Mouse (Mus musculus): Measurements from ENCODE around the gene D10Wsu102e.
A peak's percentile ranks its signal among the peaks of the same experiment; 100 is the strongest.

D10Wsu102e gene

DNA sequence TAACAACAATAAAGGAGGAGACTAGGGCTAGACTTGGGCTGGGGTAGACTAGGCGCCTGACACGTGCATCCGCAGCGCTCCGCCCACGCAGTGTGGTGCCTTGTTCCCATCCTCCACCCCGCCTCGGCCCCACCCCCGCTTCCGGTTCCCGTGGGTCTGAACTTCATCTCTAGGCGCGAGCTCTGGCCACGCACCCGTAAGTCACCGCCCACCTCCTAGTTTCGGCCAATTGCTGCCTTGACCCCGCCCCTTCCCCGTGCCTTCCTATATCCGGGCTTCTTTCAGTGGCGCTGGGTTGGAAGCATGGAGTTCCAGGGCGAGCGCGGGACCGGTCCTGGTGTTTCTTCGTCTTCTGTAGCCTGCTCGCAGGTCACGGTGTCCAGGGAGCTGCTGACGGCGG, at the start of gene D10Wsu102e:
Gene D10Wsu102e, plus strand, starts transcription at position 266 of the 400 bp plus-strand sequence.
- DNase-seq (ENCODE audit: low read depth, low spot score) = peak; percentile 98

DNA sequence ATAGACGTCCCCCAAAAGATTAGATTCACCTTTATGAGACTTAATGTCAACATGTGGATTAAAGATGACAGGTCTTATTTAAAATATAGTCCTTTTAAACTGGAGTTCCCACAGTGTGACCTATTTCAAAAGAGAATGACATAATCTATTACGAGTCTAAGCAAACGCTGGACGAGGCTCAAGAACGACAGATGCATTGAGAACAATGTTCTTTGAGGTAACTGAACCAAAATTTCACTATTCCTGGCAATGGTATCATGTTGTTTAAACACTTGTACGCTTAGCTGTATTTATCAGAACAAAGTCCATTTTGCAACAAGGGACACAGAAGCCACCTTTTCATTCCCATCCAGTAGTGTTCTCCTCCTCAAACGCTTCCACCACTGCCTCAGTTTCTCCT, 49.7 kb upstream of the D10Wsu102e start:
- no peak for DNase-seq (ENCODE audit: low read depth, low spot score)

DNA sequence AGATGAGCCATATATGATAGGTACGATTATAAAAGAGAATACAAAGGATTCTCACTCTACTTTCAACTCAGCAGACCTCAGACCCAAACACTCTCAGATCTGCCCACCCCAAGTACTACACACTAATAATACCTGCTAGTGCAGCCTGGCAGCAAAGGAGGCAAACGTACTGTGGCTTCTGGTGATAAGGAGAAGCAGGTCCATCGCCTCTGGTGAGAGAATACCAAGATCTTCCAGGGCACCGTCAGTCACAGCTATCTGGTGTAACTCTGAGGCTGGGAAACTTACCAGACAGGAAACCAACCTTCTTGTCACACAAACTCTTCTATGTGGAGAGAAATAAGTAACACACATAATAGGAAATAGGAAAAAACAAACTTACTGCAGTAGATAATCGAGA, 47.0 kb upstream of the D10Wsu102e start:
- DNase-seq (ENCODE audit: low read depth, low spot score) = no peak

DNA sequence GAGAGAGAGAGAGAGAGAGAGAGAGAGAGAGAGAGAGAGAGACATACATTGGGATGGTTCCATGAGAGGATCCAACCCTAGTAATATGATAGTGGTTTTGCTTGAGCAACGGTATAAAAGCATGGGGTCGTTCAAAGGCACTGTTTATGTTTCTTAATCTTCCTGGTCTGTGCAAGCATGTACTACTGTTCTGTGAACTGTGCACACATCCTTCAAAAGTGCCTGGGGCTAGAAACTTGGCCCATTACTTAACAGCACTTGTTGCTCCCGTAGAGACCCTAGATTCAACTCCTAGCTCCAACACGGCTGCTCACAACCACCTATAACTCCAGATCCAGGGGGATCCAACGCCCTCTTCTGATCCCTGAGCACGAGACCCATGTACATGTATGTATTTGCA, 39.6 kb upstream of the D10Wsu102e start:
- no peak for DNase-seq (ENCODE audit: low read depth, low spot score)

DNA sequence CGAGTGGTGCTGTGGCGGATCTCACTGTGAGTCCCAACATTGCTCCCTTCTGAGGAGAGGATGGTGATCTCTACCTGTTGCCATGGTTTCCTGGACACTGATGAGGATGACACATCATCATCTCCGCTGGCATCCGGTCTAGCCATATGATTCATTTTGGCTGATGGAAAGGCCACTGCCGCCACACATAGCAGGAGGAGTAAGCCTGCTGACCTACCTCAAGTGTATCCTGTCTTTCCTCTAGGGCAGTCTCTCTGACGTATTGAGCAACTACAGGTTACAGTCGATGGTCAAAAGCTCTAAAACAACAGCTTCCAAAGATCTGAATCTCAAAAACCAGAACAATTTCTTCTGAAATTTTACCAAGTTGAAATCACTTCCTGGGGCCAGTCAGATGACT, 39.2 kb upstream of the D10Wsu102e start:
- no peak for DNase-seq (ENCODE audit: low read depth, low spot score)

DNA sequence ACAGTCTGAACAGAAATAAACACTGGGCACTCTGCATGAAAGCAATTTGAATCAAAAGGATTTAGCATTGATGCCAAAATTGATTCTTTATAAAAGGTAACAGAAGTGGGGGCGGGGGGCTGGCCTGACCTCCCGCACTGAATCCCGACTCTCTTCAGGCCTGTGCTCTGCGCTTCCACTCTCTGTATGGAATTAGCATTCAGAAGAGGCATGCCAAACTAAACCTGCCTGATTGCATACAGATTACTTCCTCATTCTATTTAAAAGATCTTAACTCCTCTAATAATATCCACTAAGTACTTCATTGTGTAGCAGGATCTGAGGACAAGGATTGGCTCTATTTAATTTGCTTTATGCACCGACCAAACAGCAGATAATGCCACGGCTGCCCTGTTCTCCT, 38.5 kb upstream of the D10Wsu102e start:
- DNase-seq (ENCODE audit: low read depth, low spot score) = peak; percentile 54

DNA sequence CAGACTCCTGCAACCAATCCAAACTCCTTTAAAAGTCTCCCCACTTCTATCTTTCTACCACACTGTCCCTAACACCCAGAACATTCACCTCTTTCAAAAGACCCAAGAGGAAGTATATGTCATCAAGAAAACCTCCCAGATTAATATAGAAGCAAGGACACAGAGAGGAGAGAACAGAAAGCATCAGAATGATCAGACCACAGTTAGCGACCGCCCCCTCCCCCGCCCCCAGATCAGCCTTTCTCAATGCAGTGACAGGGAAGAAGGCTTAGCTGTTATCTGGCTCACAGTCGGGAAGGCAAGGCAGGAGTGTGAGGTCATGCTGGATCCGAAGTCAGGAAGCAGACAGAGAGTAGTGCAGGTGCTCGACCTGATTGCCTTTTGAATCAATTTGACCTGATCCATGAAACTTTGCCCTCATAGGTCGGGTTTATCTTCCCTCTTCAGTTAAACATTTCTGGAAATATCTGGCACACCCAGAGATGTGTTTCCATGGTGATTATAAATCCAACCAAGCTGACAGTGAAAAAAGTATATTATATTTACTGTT, 37.4 kb upstream of the D10Wsu102e start:
- peak; percentile 75 for DNase-seq (ENCODE audit: low read depth, low spot score)

DNA sequence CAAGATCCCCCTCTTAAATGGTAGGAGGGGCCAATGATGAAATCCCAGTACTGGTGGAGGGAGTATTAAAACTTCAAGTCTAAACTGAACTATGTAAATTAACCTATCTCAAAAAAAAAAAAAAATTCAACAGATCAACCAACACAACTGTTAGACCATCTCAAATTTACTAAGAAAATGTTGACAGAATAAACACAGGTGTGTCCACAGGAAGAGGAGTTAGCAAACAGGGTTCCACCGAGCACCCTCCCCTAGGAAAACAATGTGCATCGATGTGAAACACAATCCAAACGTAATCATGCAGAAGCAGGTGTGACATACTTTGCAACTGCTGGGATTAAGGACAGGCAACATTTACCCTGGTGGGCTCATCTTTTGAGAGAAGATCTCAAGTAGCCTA, 35.1 kb upstream of the D10Wsu102e start:
- peak; percentile 82 for DNase-seq (ENCODE audit: low read depth, low spot score)

DNA sequence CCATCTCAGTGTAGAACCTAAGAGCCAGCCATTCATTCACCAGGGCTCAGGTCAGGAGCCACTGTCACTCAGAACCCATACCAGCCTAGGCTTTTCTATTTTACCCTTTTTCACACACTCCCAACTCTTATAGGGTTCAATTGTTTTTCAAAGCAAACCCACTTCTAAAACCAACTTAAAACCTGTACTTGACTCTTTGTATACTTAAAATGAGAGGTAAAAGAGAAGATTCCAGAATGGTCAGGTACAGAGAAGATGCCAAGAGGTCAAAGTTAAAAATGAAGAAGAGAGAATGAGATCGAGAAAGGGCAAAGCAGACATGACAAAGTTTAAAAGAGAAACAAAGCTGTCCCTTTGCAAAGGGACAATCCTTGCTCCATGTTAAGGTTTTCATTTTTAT, 34.1 kb upstream of the D10Wsu102e start:
- DNase-seq (ENCODE audit: low read depth, low spot score) = peak; percentile 59

DNA sequence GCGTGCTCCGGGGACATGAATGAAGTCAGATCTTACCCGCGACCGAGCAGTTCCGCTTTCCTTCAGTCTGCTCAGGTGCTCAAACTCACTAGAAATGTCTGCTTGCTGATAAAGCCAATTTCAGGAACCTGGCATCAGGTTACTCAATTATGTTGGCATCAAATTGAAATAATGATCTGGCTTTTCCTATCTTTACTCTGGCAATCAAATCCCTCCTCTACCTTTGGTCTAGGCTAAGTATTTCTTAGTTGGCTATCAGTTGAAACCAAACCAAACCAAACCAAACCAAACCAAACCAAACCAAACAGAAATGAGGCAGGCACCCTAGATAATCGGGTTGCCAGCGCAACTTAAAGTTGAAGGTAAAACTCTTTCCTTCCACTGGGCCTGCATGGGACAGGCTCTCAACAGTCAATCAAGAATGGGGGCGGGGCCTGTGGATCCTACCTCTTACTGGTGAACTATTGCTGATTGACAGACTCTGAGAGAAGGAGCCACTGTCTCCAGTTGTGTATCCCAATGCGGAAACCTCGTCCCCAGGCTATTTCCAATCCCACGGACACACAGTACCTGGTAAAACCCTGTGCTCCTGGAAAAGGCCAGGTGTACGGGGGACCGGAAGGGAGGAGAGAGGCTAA, 33.3 kb upstream of the D10Wsu102e start:
- DNase-seq (ENCODE audit: low read depth, low spot score) = peak; percentile 88

DNA sequence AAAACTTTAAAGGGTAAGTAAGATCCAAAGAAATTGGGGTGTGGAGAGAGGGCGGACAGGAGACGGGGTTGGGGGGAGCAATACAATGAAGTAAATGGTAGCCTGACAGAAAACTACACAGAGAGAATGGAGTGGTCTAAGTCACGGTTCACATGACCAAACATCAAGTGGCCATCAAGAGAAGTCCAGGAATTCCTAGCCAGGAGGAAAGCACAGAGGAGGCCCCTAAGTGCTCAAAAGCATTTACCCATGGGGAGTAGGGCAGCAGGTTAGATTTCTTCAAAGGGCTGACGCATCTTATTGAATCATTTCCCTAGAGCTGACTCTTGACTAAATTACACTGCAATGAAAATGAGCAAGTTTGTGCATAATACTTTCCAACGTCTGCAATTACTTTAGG, 31.2 kb upstream of the D10Wsu102e start:
- no peak for DNase-seq (ENCODE audit: low read depth, low spot score)

DNA sequence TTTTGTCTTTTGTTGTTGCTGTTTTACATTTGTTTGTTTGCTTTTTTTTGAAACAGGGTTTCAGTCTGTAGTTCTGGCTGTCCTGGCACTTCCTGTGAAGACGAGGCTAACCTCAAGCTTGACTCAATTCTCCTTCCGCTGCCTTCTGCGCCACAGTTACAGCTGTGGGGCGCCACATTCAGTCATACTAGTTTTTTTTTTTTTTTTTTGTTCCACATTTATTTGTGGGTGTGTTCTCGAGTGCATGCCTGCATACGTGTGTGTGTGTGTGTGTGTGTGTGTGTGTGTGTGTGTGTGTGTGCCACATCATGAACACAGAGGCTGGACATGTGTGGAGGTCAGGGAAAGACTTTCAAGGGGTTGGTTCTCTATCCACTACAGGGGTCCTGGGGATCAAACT, 29.7 kb upstream of the D10Wsu102e start:
- peak; percentile 87 for DNase-seq (ENCODE audit: low read depth, low spot score)

DNA sequence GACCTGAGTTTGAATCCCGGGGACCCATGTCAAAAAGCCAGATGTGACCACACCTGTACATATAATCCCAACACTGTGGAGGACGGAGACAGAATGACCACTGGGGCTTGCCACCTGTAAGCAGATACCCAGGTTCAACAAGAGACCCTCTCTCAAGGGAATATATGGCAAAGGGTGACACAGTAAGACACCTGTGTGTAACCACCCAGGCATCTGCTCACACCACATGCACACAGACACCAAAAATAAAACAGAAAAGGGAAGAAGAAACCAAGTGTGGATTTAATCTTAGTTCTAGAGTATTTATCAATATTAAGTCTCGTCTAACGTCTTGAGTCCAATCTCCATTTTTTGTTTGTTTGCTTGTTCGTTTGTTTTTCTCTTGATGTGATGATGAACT, 28.2 kb upstream of the D10Wsu102e start:
- peak; percentile 89 for DNase-seq (ENCODE audit: low read depth, low spot score)

DNA sequence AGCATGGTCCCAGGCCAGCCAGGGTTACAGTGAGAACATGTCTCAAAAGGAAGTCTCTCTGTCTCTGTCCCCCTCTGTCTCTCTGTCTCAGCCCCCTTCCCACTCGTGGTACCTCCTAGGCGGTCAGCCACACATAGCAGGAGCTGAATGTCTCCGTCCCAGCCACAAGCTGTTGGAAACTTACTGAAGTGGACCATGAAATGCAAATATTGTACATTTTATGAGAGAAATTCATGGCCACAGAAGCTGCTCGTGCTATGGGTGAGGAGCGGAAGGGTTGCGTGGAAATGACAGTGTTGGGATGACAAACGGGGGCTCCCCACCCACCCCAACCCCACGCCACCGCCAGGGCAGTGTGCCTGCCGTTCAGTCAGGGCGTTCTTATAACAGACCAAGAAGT, 27.4 kb upstream of the D10Wsu102e start:
- DNase-seq (ENCODE audit: low read depth, low spot score) = peak; percentile 76

DNA sequence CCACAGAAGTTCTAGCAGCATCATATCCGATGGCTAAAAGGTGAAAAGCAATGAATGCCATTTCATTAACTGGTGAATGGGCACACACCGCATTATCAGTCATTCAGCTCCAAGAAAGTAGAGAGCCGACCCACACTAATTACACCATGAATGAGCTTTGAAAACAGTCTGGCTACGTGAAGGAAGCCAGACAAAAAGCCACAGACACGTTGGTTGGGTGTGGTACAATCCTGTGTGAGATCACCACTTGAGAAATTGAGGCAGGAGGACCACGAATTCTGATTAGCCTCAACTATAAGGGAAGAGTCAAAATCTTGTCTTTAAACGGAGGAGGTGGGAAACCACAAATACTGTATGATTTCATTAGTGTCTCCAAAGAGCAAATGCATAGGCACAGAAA, 23.7 kb upstream of the D10Wsu102e start:
- peak; percentile 76 for DNase-seq (ENCODE audit: low read depth, low spot score)

DNA sequence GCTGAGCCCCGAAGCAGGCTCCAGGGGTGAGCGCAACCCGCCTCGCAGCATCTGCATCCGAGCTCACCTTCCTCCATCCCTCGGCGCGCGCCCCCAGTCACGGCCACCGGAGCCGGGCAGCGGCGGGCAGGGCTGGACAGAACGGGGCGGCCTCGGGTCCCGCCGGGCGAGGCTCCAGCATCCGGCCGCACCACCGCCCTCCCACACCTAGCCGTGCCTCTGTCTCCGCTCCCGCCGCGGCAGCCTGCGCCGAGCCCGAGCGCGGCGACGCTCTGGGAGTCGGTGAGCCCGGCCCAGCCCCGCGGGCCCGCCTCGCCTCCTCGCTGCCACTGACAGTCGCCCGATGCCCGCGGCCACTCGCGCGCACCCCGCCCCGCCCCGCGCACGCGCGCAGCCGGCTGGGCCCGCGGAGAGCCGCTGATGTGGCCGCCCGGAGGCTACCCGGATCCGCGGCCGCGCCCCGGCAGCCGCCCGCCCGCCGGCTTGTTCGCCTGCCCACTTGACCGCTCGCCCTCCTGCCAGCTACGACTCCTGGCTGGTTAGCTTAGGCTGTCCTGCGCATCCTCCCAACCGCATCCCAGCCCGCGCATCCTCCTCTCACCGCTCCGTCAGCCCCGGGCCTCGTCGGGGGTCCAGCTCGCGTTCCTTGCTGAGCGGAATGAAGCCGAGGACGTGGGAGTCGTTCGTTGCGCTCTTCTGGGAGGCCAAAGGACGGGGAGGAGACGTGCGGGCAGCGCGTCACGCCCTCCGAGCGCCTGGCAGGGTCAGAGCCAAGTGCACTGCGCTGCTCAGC, 22.7 kb upstream of the D10Wsu102e start, which contains the start of gene Slc41a2:
Gene Slc41a2, minus strand, starts transcription at position 724 of the 793 bp plus-strand sequence.
- peak; percentile 88 for DNase-seq (ENCODE audit: low read depth, low spot score)

DNA sequence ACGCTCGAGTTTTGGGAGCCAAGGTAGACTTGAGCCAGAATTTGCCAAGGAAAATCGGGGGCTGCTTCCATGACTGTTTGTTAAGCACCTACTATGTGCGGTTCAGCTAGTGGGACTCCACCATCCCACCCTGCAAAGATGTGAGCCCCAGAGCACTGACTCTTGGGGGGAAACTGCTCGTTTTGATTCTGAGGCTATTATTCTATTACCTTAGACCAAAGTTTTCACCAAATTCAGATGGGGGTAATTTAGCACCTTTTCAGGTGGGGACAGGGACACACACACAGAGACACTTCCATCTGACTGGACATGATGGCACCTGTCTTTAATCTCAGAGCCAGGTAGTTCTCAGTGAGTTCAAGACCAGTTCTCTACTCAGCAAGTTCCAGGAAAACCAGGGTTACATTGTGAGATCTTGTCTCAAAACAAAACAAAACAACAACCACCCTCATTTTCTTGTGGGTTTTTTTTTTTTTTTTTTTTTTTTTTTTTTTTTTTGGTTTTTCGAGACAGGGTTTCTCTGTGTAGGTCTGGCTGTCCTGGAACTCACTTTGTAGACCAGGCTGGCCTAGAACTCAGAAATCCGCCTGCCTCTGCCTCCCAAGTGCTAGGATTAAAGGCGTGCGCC, 21.9 kb upstream of the D10Wsu102e start:
- DNase-seq (ENCODE audit: low read depth, low spot score) = no peak

DNA sequence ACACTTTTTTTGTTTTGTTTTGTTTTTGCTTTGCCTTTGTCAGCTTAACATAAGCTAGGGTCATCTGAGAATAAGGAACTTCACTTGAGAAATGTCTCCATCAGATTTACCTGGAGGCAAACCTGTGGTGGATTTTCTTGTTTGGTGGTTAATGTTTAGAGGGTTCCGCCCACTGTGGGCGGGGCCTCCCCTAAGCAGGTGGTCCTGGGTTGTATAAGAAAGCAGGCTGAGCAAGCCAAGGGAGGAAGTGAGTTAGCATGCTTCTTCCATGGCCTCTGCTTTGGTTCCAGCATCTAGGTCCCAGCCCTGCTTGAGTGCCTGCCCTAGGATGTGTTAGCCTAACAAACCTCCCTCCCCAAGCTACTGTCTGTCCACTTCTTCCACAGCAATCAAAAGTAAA, 18.8 kb upstream of the D10Wsu102e start:
- peak; percentile 74 for DNase-seq (ENCODE audit: low read depth, low spot score)

DNA sequence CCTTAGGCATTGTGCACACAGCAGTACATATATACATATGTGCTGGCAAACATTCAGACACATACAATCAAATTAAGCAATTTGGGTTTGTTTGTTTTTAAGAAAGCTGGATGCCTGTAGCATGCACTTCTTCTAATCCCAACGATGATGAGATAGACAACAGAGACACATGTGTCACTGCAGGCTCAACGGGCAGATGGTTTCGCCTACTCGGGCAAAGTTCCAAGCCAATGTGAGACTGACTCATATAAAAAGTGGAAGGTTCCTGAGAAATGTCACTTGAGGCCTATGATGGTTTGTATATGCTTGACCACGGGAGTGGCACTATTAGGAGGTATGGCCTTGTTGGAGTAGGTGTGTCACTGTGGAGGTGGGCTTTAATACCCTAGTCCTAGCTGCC, 16.9 kb upstream of the D10Wsu102e start:
- DNase-seq (ENCODE audit: low read depth, low spot score) = peak; percentile 52

DNA sequence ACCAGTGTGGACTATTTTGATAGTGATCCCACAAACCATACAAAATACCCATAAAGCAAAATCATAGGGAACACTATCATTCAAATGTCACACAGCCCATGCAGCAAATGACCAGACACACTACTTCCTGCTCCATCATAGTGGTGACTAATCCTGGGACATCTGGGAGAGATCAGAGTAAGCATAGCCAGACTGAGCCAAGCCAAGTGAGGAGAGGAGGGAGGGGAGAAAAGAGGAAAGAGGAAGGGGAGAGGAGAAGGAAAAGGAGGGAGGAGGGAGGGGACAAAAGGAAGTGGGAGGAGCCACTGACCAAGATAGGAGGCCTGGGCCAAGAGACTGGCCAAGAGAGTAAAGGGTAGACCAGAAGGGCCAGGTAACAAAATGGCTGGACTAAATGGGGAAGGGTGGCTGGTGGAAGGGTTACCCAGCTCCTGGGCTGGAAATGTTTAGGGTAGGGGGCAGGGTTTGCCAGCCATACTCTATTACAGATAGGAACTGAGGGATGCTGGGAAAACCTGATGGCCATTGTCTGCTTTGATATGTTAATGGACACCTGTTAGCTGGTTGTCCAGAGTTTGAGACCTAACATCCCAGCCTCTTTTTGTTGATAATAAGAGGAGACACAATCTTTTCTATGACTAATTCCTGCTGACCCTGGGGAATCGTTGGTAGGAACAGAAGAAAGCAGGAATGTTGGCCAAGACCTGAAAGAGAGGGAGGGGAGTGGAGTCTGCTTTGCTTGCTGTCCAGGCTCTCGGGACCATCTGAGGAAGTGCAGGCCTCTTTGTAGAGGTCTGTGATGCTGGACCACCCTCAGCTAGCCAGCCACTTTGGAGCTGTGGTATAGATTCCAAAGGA, 16.0 kb upstream of the D10Wsu102e start:
- no peak for DNase-seq (ENCODE audit: low read depth, low spot score)

DNA sequence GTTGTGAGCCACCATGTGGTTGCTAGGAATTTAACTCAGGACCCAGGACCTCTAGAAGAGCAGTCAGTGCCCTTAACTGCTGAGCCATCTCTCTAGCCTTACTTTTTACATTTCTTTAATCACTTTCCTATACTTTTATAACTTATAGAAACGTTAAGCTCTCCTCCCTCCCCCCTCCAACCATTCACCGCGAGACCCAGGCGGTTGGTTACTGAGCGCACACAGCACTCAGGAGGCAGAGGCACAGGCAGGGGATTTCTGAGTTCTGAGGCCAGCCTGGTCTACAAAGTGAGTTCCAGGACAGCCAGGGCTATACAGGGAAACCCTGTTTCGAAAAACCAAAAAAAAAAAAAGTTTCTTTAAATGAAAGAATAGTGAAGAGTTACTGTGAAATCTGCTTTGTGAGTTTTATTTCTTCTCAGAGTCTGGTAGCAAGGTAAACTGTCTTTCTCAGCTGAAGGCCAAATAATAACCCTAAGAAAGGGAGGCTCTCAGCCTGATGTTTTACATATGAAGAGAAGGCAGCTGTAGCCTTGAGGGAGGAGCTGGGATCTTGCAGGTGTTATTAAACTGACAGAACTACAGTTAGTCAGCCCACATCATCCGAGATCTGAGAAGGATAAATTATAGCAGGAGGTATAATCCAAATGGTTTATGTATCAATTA, 14.2 kb upstream of the D10Wsu102e start:
- no peak for DNase-seq (ENCODE audit: low read depth, low spot score)
